Mouse (Mus musculus): ENCODE data around the gene Itgb2l. TPM values are rescaled to one million over a fixed set of nuclear protein-coding genes. Genes with fewer than 3 reads are reported as not detected.
A peak's percentile ranks its signal among the peaks of the same experiment; 100 is the strongest.
"Not testable (repeated sequence)": the region's sequence is repeated elsewhere in the genome, so short reads cannot be mapped to it uniquely, and the experiment has no call there.

Itgb2l gene
- polyA plus RNA-seq, 1 experiment from 2014 or later, result 1.4 TPM

GRCm38 (mm10) chr16:96468698-96469097, 25.3 kb upstream of the Itgb2l start:
- Histone ChIP-seq H3K36me3 (ENCODE audit: control insufficient read depth, insufficient read depth, low read length) (no peaks in the 10 kb centered on the region), H3K27me3 (ENCODE audit: control insufficient read depth, insufficient read depth, low read length) (no peaks in the 10 kb centered on the region), H3K9ac (ENCODE audit: low read length) (no peak overlapping the region), H3K4me2 (ENCODE audit: low read depth, low read length) (no peak overlapping the region), H3K9me3 (replicated peaks; ENCODE audit: control insufficient read depth, low read length) (no peaks in the 10 kb centered on the region), H3K4me1 (ENCODE audit: control insufficient read depth, insufficient read depth, low read length) (peaks cover 8% of the 10 kb centered on the region), H3K4me3 (replicated peaks; ENCODE audit: low read length) (no peak overlapping the region), H3K27ac (ENCODE audit: low read length) (no peak overlapping the region)
- ATAC-seq (ENCODE audit: insufficient read depth, low FRiP score), result no peak
- WGBS, result 77% methylated on average over 4 of the region's 4 CpGs

GRCm38 (mm10) chr16:96468011-96468410, 24.6 kb upstream of the Itgb2l start:
- no peak overlapping the region for H3K27ac ChIP-seq (ENCODE audit: low read length)
- peaks cover 8% of the 10 kb centered on the region for H3K4me1 ChIP-seq (ENCODE audit: control insufficient read depth, insufficient read depth, low read length)
- no peaks in the 10 kb centered on the region for H3K9me3 ChIP-seq (replicated peaks; ENCODE audit: control insufficient read depth, low read length)
- H3K4me2 ChIP-seq (ENCODE audit: low read depth, low read length), result no peak overlapping the region
- H3K27me3 ChIP-seq (ENCODE audit: control insufficient read depth, insufficient read depth, low read length), result no peaks in the 10 kb centered on the region
- H3K4me3 ChIP-seq (replicated peaks; ENCODE audit: low read length), result no peak overlapping the region
- H3K9ac ChIP-seq (ENCODE audit: low read length), result no peak overlapping the region
- ATAC-seq (ENCODE audit: insufficient read depth, low FRiP score), result no peak
- no peaks in the 10 kb centered on the region for H3K36me3 ChIP-seq (ENCODE audit: control insufficient read depth, insufficient read depth, low read length)
- 51% methylated on average over 4 of the region's 4 CpGs for WGBS

DNA sequence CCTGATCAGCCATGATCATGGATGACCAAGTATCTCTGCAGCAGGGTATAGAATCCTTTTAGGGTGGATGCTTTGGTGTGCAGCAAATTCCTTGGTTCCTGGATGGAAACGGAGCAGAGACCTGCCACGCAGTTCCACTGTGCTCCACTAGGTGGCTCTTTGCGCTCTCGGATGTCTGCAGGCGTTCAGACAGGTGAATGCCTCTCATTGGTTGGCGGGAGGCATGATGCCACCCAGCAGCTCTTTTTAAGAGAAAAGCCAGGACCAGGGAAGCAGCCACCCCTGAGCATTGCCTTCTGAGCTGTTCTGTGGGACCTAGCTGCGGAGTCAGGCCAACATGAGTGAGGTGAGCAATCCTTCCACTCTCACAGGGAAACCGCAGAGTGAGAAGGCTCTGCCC, 24.0 kb upstream of the Itgb2l start, which contains the start of gene Pcp4:
Gene Pcp4 (plus strand): TSS at position 162 of the 400 bp plus-strand sequence.
- no peak within 1 kb of the TSS for H3K9ac ChIP-seq (ENCODE audit: low read length)
- 9% methylated on average over 8 of the region's 8 CpGs for WGBS
- H3K4me2 ChIP-seq (ENCODE audit: low read depth, low read length), result no peak within 1 kb of the TSS
- no peaks in the 10 kb centered on the region for H3K9me3 ChIP-seq (replicated peaks; ENCODE audit: control insufficient read depth, low read length)
- no peaks in the 10 kb centered on the region for H3K36me3 ChIP-seq (ENCODE audit: control insufficient read depth, insufficient read depth, low read length)
- 0 out of 2 replicates have a peak within 1 kb of the TSS, but pooled peaks have one; percentile 7 for H3K4me3 ChIP-seq (replicated peaks; ENCODE audit: low read length)
- no peak within 1 kb of the TSS for H3K27ac ChIP-seq (ENCODE audit: low read length)
- H3K4me1 ChIP-seq (ENCODE audit: control insufficient read depth, insufficient read depth, low read length), result peaks cover 4% of the 10 kb centered on the region
- peak; percentile 65; the same call in 1 of the 2 replicates for ATAC-seq (ENCODE audit: insufficient read depth, low FRiP score)
- no peaks in the 10 kb centered on the region for H3K27me3 ChIP-seq (ENCODE audit: control insufficient read depth, insufficient read depth, low read length)

- Histone ChIP-seq H3K9ac (ENCODE audit: low read length) (no peak overlapping the region), H3K9me3 (replicated peaks; ENCODE audit: control insufficient read depth, low read length) (no peaks in the 10 kb centered on the region), H3K4me3 (replicated peaks; ENCODE audit: low read length) (no peak overlapping the region), H3K27ac (ENCODE audit: low read length) (no peak overlapping the region), H3K4me1 (ENCODE audit: control insufficient read depth, insufficient read depth, low read length) (no peaks in the 10 kb centered on the region), H3K4me2 (ENCODE audit: low read depth, low read length) (no peak overlapping the region), H3K27me3 (ENCODE audit: control insufficient read depth, insufficient read depth, low read length) (no peaks in the 10 kb centered on the region), H3K36me3 (ENCODE audit: control insufficient read depth, insufficient read depth, low read length) (no peaks in the 10 kb centered on the region)
- no peak for ATAC-seq (ENCODE audit: insufficient read depth, low FRiP score)
- 50% methylated on average over 3 of the region's 3 CpGs for WGBS
These were observed 17.4 kb upstream of the Itgb2l start for GRCm38 (mm10) chr16:96460788-96461187.

DNA sequence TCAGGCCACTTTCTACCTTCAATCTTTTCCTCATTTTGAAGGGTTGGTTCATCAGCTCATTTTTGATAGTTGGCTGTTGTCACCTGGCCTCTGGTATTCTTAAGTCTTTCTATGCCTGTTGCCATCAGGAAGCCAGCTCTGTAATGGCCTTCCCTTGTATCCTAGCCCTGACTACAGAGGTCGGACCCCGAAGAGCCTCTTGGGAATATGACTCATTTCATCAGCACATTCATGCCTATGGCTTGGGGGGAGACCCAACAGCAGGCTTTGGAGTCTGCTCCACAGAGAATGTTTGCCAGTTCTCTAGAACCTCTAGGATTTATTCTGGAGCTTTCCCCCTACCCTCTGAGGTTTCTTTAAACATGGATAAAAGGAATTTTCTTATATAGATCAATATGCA, 15.9 kb upstream of the Itgb2l start:
- WGBS, result 86% methylated on average over 2 of the region's 2 CpGs

GRCm38 (mm10) chr16:96457612-96458011, 14.2 kb upstream of the Itgb2l start:
- H3K4me3 ChIP-seq (replicated peaks; ENCODE audit: low read length), result no peak overlapping the region
- no peaks in the 10 kb centered on the region for H3K9me3 ChIP-seq (replicated peaks; ENCODE audit: control insufficient read depth, low read length)
- ATAC-seq (ENCODE audit: insufficient read depth, low FRiP score), result no peak
- no peaks in the 10 kb centered on the region for H3K27me3 ChIP-seq (ENCODE audit: control insufficient read depth, insufficient read depth, low read length)
- H3K9ac ChIP-seq (ENCODE audit: low read length), result no peak overlapping the region
- no peaks in the 10 kb centered on the region for H3K4me1 ChIP-seq (ENCODE audit: control insufficient read depth, insufficient read depth, low read length)
- no peak overlapping the region for H3K27ac ChIP-seq (ENCODE audit: low read length)
- H3K4me2 ChIP-seq (ENCODE audit: low read depth, low read length), result no peak overlapping the region
- 68% methylated on average over 5 of the region's 5 CpGs for WGBS
- H3K36me3 ChIP-seq (ENCODE audit: control insufficient read depth, insufficient read depth, low read length), result no peaks in the 10 kb centered on the region

More for the DNA sequence above, 15.9 kb upstream of the Itgb2l start:
- ATAC-seq (ENCODE audit: insufficient read depth, low FRiP score), result no peak
- H3K27me3 ChIP-seq (ENCODE audit: control insufficient read depth, insufficient read depth, low read length), result no peaks in the 10 kb centered on the region
- H3K4me3 ChIP-seq (replicated peaks; ENCODE audit: low read length), result no peak overlapping the region
- H3K9me3 ChIP-seq (replicated peaks; ENCODE audit: control insufficient read depth, low read length), result no peaks in the 10 kb centered on the region
- H3K4me1 ChIP-seq (ENCODE audit: control insufficient read depth, insufficient read depth, low read length), result no peaks in the 10 kb centered on the region
- H3K36me3 ChIP-seq (ENCODE audit: control insufficient read depth, insufficient read depth, low read length), result no peaks in the 10 kb centered on the region
- no peak overlapping the region for H3K4me2 ChIP-seq (ENCODE audit: low read depth, low read length)
- H3K9ac ChIP-seq (ENCODE audit: low read length), result no peak overlapping the region
- no peak overlapping the region for H3K27ac ChIP-seq (ENCODE audit: low read length)

- ATAC-seq (ENCODE audit: insufficient read depth, low FRiP score), result no peak
- no peak overlapping the region for H3K9ac ChIP-seq (ENCODE audit: low read length)
These were observed 10.7 kb upstream of the Itgb2l start for GRCm38 (mm10) chr16:96454086-96454485.

GRCm38 (mm10) chr16:96450871-96451270, 7.5 kb upstream of the Itgb2l start:
- H3K27ac ChIP-seq (ENCODE audit: low read length); H3K4me2 ChIP-seq (ENCODE audit: low read depth, low read length); H3K27me3 ChIP-seq (ENCODE audit: control insufficient read depth, insufficient read depth, low read length); H3K9ac ChIP-seq (ENCODE audit: low read length); H3K4me1 ChIP-seq (ENCODE audit: control insufficient read depth, insufficient read depth, low read length); H3K9me3 ChIP-seq (replicated peaks; ENCODE audit: control insufficient read depth, low read length); H3K4me3 ChIP-seq (replicated peaks; ENCODE audit: low read length); H3K36me3 ChIP-seq (ENCODE audit: control insufficient read depth, insufficient read depth, low read length); ATAC-seq (ENCODE audit: insufficient read depth, low FRiP score): not testable (repeated sequence)
- WGBS, result 92% methylated on average over 13 of the region's 16 CpGs

More at GRCm38 (mm10) chr16:96454086-96454485, 10.7 kb upstream of the Itgb2l start:
- Histone ChIP-seq H3K27me3 (ENCODE audit: control insufficient read depth, insufficient read depth, low read length) (no peaks in the 10 kb centered on the region), H3K9me3 (replicated peaks; ENCODE audit: control insufficient read depth, low read length) (no peaks in the 10 kb centered on the region), H3K4me1 (ENCODE audit: control insufficient read depth, insufficient read depth, low read length) (no peaks in the 10 kb centered on the region), H3K27ac (ENCODE audit: low read length) (no peak overlapping the region), H3K36me3 (ENCODE audit: control insufficient read depth, insufficient read depth, low read length) (no peaks in the 10 kb centered on the region), H3K4me2 (ENCODE audit: low read depth, low read length) (no peak overlapping the region), H3K4me3 (replicated peaks; ENCODE audit: low read length) (no peak overlapping the region)

GRCm38 (mm10) chr16:96441826-96442225, 1.6 kb downstream of the Itgb2l start:
- no peak overlapping the region for H3K27ac ChIP-seq (ENCODE audit: low read length)
- no peak overlapping the region for H3K4me2 ChIP-seq (ENCODE audit: low read depth, low read length)
- no peak overlapping the region for H3K4me3 ChIP-seq (replicated peaks; ENCODE audit: low read length)
- H3K27me3 ChIP-seq (ENCODE audit: control insufficient read depth, insufficient read depth, low read length), result no peaks in the 10 kb centered on the region
- H3K4me1 ChIP-seq (ENCODE audit: control insufficient read depth, insufficient read depth, low read length), result no peaks in the 10 kb centered on the region
- 84% methylated on average over 3 of the region's 3 CpGs for WGBS
- H3K36me3 ChIP-seq (ENCODE audit: control insufficient read depth, insufficient read depth, low read length), result no peaks in the 10 kb centered on the region
- no peak overlapping the region for H3K9ac ChIP-seq (ENCODE audit: low read length)
- no peaks in the 10 kb centered on the region for H3K9me3 ChIP-seq (replicated peaks; ENCODE audit: control insufficient read depth, low read length)
- no peak for ATAC-seq (ENCODE audit: insufficient read depth, low FRiP score)

GRCm38 (mm10) chr16:96440871-96441270, 2.5 kb downstream of the Itgb2l start:
- no peak overlapping the region for H3K27ac ChIP-seq (ENCODE audit: low read length)
- H3K9me3 ChIP-seq (replicated peaks; ENCODE audit: control insufficient read depth, low read length), result no peaks in the 10 kb centered on the region
- H3K9ac ChIP-seq (ENCODE audit: low read length), result no peak overlapping the region
- no peaks in the 10 kb centered on the region for H3K27me3 ChIP-seq (ENCODE audit: control insufficient read depth, insufficient read depth, low read length)
- no peak overlapping the region for H3K4me3 ChIP-seq (replicated peaks; ENCODE audit: low read length)
- no peaks in the 10 kb centered on the region for H3K36me3 ChIP-seq (ENCODE audit: control insufficient read depth, insufficient read depth, low read length)
- 87% methylated on average over 8 of the region's 8 CpGs for WGBS
- no peak for ATAC-seq (ENCODE audit: insufficient read depth, low FRiP score)
- H3K4me2 ChIP-seq (ENCODE audit: low read depth, low read length), result no peak overlapping the region
- no peaks in the 10 kb centered on the region for H3K4me1 ChIP-seq (ENCODE audit: control insufficient read depth, insufficient read depth, low read length)
